Mouse (Mus musculus) adrenal gland, postnatal 10 days (tissue): ENCODE data around the gene Tbc1d1. TPM values are rescaled to one million over a fixed set of nuclear protein-coding genes. Genes with fewer than 3 reads are reported as not detected.
"Not testable (repeated sequence)": the region's sequence is repeated elsewhere in the genome, so short reads cannot be mapped to it uniquely, and the experiment has no call there.

Experiments used
- DNase-seq: peaks from one replicate; pipeline ENCODE4 v3.0.0; 2021; ENCODE audit warnings: mixed read lengths
- total RNA-seq, 2 experiments: library from RNA; stranded (reverse); gene quantifications; 2 replicates each; pipeline ENCODE4 v1.2.3; 2021

The Tbc1d1 gene
- total RNA-seq, 2 experiments from 2014 or later, result 15.8 to 16.7 TPM

DNA sequence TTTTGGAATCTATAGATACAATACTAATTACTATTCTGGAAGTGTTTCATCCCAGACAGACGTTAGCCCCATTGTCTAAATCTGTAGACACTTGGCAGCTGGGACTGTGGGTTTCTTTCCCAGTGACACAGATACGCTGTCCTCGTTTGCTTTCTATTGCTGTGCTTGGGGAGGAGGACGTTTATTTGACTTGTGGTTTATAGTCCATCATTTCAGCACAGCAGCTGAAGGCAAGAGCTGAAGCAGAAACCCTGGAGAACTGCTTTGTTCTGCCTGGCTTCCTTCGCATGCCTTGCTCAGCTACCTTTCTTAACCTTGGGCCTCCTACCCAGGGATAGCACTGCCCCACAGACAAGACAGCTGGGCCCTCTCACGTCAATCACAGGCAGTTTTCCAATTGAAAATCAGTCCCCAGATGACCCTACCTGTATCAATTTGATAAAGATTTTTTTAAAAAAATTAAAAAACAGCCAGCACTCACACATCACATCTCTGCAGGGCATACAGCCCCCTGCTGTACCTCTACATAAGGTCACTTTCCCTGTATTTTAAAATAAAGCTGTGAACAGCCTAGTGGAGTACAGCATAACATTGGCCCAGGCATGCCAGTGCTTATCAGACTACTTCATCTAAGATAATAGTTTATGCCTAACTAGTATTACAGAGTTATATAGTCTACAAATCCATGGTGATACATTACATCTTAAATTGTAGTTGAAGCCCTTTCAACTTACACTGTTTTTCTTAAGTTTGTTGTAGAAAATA is 158.4 kb downstream of the Tbc1d1 start:
- no peak for DNase-seq

DNA sequence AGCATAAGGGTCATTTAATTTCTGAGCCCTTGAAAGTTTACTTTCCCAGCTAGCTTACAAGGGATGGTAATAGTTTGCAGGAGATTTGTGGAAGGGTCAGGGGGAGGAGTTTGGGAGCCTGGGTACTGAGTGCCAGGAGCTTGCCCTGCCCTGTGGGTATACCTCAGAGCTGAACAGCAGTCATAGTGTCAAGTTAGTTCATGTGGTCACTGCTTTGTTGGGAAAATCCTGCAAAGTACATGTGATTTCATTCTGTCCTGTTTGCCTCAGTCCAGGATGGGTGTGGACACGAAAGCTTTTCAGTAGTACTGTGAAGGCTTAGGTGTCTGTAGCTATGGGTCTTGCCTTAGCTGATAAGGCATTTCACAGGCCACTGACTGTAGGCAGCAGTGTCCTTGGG is 159.0 kb downstream of the Tbc1d1 start:
- DNase-seq, result no peak

DNA sequence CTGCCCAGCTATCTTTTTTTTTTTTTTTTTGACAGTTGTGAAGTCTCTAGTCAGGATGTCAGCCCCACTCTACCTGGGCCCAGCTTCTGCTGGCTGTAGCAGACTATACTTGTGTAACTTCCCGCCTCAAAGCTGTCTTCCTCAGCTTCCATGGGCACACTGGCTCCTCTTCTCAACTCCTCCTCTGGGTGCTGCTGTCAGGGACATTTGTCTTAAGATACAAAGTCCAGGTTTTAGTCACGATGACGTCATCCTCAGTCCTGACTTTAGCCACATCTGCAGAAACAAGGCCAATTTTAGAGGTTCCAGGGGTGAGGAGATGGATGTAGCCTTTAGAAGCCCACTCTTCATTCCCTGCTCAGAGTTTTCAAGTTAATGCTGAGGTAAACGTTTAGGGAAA is 167.2 kb downstream of the Tbc1d1 start:
- no peak for DNase-seq

DNA sequence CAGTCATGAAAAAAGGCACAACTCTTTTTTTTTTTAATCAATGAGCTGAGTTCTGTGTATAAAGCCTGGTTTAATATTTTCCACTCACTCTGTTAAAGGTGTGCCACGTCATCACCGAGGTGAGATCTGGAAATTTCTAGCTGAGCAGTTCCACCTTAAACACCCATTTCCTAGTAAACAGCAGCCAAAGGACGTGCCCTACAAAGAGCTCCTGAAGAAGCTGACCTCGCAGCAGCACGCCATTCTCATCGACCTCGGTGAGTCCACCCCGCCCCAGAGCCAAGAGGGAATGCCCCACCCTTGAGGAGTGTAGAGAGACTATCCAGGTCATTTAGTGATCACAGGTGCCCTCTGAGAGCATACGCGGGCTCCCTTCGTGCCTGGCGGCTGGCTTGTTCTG is 168.2 kb downstream of the Tbc1d1 start:
- no peak for DNase-seq

DNA sequence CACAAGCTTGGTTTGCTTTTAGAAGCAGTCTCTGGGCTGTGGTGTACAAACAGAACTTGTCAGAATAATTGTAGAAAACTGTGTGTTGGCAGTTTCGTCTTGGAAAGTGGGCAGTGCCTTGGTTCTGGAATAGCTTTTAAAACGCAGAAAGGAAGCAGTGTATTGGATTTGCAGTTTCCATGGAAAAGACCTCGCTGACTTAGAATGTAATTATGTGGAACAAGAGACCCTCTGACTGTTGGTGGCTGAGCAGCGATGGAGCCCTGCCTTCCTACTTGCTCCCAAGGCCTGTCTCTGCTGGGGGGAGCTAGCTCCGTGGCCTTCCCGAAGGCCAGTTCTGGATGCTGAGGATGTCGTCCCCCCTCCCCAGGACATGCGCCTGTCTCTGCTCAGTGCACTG is 168.8 kb downstream of the Tbc1d1 start:
- no peak for DNase-seq

DNA sequence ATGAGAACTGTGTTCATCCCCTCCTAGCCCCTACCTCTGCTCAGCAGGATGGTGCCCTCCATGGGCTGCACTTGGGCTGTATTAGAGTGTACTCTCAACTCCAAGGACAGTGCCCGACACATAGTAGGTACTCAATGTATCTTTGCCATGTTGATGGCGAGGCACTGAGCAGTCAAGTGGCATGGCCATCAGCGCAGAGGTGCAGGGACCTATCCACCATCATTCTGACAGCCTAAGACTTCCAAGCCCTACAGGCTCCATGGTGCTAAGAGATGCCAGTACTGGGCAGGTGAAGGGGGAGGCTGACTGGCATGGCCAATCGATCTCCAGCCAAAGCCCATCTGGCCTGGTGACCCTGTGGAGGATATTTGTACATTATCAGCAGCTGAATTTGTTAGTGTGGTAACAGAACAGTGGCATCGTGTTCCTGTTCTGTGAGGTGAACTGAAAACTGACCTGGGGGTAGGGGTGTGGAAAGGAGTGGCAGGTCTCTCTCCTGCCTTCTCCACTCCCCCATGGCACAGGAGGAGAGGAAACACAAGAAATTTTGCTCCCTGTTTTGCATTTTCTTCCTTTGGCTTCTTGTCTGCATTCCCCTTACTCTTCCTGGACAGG is 169.7 kb downstream of the Tbc1d1 start:
- no peak for DNase-seq

DNA sequence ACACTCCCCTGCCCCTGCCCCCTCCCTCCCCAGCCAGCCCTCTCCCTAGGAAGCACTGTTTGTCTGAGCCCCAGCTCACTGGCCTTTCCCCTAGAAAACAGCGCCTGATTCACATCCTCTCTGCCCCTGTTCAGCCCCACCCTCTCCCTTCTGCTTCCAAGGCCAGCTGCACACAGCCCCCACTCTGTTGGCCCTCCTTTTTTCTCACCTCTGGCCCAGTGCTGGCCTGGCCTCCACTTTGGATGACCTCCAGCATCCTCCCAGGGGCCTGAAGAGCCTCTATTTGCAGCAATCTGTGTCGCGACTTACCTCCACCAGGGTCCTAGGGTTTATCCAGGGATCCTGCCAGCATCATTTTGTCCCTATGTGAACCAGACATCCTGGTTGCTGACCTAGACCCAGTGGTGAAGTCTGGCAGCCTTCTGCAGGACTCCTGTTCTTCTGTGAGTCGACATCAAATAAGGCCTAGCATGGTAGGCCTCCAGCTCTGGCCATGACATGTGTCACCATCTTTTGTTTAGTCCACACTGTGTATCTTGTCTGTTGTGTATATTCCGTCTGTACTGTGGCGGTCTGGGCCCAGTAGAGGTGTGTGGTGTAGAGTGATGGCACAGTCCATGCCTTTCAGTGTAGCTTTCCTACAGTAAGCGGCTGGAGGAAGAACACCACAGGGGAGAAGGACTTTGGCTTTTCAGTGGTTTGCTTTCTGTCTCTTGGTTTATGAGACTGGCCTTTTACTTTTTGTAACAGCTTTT is 170.5 kb downstream of the Tbc1d1 start:
- peak; percentile 85 for DNase-seq

DNA sequence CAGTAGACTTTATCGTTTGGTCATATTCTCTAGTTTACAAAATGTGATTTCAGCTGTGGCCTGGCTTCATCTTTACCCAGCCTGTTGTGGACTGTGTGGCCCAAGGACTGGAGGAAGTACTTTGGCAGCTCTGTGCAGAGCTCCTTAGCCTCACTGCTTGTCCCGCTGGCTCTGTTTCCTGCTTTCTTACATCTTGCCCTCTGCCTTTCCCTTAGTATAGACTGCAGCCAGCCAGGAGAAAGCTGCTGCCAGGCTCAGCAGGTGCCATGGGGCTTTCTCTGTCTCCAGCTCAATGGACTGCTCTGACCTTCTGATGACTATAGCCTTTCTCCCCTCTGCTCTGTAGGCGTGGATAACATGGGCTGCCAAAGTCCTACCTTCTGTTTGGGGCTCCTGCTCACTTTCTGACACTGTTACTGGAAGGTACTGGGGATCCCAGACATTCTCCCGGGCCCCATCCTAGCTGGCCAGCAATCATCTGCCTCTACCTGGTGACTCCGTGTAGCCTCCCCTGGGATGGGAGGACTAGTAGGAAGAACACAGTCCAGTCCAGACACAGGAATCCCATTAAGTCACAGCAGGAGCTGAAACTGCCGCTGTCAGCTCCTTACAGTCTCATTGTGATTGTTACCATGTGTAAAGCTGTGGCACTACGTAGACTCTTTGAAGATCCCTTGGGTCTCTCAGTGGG is 171.3 kb downstream of the Tbc1d1 start:
- peak; percentile 54 for DNase-seq

DNA sequence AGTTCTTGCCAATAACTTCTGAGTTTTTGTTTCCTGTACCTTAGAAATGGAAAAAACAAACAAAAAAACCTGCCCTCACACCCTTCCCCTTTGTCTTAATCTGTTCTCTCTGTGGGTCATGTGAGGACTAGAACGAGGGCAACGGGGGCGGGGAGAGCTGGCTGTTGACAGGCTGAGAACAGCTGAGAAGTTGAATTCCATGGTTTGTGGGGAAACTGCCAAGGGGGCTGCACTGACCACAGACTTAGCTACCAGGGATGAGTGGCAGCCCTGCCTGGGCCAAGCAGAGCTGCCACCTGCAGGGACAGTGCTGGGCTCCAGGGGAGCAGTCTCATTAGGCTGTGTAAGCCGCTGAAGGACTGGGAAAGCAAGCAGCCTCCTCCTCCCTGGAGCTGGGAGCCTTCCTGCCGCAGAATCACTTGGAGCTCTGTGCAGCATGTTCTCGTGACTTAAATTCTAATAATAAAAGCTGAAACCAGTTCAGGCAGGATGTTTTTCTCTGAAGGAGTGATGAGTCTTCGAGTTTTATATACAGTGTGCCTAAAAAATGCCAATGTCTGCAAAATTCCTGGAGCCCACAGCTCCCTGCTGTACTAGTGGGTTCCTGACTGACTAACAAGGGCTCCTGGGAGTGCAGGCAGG is 180.8 kb downstream of the Tbc1d1 start:
- peak; percentile 51 for DNase-seq

DNA sequence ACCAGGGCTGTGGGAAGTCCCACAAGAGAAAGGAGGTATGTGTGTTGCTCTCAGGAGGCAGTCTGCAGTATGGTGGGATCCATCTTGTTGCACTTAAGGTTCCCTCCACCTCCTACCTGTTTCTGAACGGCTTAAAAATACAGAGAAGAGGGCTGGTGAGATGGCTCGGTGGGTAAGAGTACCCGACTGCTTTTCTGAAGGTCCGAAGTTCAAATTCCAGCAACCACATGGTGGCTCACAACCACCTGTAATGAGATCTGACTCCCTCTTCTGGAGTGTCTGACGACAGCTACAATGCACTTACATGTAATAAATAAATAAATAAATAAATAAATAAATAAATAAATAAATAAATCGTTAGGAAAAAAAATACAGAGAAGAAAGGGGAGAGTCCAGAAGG is 182.7 kb downstream of the Tbc1d1 start:
- DNase-seq, result not testable (repeated sequence)

DNA sequence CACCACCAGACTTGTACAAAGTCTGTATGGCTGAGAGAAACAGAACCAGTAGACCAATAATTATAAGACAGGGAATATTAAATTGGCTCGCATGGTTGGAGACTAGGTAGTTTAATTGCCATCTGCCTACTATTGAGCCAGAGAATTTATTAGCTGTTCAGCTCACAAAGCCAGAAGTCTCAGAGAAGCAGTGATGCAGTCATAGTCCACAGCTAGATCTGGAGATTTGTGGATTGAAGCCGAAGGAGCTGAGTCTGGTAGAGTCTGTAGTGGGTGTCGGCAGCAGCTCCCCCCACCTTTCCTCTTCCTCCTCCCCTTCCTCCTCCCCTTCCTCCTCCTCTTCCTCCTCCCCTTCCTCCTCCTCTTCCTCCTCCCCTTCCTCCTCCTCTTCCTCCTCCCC is 184.3 kb downstream of the Tbc1d1 start:
- DNase-seq, result no peak

DNA sequence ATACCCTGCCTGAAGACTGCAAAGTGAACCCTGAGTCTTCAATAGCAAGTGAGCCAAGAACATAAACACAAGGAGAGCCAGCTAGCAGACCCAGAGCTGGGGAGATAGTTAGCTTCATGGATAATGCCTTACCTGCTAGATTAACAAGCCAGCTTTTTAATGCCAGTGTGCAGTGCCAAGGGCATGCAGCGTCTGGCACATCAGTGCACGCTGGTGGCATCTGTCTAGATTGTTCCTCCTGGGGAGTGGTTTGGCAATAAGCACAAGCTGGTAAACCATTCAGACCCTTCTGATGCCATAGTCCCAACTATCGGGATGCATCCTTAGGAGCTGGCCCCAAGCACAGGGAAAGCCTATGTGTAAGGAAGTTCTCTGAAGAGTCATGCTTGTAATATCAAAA is 185.6 kb downstream of the Tbc1d1 start:
- DNase-seq, result no peak

DNA sequence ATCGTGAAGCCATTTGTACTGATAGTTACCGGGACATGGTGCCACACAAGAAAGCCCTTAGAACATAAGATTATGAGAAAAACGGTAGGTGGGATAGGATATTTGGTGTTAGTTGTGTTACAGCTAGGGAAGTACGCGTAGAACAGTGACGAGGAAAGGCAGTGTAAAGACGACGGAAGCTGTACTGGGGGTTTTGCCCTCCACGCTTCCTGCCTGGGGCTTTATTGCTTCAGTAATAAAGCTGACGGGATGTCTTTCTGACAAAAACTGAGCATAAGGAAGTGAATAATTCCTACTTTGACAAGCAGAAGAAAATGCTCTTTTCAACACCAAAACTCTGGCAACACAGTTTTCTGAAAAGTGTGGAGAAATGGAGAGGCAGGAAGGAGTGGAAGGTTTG is 186.0 kb downstream of the Tbc1d1 start:
- DNase-seq, result no peak

DNA sequence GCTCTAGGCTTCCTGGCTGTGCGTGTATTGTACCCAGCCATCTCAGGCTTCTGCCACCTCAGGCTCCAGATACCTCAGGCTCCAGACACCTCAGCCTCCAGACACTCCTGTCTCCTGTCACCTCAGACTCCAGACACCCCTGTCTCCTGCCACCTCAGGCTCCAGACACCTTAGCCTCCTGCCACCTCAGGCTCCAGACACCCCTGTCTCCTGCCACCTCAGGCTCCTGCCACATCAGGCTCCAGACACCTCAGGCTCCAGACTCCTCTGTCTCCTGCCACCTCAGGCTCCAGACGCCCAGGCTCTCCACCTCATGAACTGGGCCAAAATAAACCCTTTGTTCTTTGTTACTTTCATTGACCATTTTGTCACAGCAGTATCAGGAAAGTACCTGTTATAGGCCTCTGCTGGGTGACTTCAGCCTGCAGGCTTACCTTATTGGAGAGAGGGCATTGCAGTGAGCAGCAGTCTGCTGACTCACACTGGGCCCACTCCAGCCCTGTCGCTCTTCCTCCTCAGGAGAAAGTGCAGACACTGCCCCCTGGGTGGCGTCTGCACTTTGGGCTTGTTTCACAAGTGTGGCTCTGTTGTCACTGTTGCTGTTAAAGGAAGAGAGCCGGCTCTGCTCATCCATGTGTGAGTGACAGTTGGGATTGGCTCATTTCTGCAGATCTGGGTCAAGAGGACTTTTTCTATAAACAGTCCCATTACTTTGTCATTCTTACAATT is 188.0 kb downstream of the Tbc1d1 start:
- peak; percentile 58 for DNase-seq

DNA sequence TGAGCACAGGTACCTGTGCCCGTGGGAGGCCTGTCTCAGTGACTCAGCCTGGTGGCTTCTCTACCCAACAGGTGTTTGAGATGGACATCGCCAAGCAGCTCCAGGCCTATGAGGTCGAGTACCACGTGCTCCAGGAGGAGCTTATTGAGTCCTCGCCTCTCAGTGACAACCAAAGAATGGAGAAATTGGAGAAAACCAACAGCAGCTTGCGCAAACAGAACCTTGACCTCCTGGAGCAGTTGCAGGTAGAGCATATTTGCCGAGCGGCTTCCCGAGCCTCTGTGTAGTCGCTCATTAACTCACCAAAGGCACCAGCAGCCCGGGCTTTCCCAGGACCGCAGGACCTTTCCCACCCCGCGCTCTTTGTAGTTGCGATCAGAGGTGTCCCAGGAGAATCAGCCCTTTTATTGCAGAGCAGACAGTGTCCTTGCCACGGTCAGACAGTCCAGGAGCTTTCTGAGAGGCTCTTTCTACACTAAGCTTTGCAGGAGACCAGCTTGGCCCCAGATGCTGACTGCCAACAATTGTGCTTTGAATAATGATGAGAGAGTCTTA is 189.2 kb downstream of the Tbc1d1 start:
- DNase-seq, result peak; percentile 38

DNA sequence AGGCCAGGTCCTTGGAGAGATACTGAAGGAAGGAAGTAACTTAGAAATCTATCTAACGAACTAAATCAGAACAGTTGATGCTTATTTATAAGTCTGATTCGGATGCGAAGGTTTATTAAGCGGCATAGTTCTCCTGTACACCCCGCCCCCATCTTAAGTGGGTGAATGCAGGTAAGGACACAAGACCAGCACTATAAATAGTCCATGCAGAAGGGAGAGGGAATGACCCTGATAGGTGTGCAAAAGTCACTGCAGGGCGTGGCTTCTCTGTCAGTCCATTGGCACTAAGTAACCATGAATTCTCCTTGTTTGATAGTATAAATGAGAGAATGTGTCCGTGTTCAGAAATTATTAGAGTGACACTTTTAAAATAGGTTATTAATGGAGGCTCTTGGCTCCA is 189.7 kb downstream of the Tbc1d1 start:
- no peak for DNase-seq

DNA sequence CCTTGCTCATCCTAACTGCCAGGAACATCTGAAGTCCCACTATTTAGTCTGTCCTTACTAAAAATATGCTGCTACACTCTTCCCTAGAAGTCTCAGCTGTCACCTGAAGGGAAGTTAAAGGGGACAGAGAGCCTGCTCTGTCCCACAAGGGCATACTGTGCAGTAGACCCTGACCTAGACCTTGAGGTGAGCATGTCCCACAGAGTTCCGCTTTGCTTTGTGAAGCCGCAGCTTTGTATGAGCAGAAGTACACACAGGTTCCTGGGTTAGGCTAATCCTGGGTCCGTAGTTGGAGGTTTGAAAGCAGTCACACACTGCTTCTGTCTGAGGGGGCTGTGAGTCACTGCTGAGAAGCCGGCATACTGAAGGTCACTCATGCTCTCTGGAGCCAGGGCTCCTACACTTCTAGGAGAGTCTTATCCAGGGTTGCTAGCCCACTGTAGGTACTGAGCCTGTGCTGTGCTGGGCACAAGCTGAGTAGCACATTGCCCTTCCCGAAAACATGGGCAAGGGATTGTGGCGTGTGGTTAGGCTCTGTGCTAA is 190.3 kb downstream of the Tbc1d1 start:
- DNase-seq, result peak; percentile 43

DNA sequence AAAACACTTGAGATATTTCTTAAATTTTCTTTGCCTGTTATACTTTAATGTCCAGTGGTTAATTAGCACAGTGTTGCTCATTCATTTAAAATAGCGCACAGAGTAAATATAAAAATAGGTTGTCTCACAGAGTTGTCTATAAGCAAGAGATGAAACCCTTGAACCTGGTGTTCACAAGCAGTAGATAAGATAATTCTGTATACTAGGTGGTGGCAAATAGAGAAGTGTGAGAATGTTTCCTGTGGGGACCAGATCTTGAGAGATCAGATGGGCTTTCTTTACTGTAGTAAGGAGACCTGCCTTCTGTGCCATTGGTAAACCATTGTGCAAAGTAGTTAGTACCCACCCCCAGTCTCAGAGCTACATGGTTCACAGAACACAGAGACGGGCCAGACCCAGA is 192.1 kb downstream of the Tbc1d1 start:
- DNase-seq, result no peak

DNA sequence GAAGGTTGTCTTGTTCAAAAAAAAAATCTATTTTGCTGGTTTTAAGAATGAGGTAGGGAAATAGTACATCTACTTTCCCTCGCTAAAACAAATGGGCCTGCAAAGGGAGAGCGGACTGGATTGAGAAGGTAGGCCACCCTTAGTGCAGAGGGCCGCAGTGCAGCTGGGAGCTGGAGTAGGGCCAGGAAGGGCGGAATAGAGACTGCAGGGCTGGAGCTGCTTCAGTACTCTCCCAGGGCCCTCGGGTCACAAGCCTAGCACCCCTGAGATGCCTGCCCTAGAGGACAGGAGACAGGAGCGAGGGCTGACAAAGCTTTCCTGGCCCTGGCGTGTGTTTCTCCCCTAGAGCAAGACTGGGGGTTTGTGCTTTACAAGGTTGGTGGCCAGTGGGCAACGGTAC is 192.7 kb downstream of the Tbc1d1 start:
- DNase-seq, result peak; percentile 55

DNA sequence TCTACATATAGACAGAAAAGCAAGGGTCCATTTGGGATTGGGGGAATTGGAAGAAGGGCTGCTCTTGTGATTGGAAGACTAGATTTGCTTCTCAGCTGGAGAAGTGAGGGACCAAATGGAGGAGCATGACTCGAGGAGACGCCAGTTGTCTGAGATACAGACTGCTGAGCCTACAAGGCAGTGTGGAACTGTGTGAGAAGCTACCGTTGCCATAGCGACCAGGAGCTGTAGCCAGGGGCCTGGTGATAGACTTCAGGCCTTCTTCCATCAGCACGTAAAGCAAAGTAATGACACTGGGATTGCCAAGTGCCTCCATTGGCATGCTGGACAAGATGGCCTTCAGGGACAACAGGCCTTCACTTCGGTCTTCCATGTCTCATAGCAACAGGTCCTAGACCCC is 195.9 kb downstream of the Tbc1d1 start:
- DNase-seq, result no peak
